ENCODE assay signal across 13 mouse cellular contexts in the genomic region with DNA sequence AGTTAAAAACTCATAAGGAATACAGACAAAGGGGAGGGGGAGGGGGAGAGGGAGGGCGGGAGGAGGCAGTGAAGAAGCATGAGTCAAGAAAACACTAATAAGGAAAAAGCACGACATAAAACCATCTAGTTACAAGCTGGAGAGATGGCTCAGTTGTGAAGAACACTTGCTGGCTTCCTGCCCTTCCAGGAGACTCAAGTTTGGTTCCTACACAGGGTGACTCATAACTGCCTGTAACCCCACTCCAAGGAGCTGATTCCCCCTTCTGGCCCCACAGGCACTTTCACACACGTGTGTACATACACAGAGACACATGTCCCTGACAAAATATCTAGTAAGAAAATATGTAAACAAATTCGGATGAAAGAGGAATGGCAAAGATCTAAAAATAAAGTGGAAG.
"Had no signal": no experiment of that assay in that cellular context is flagged by ENCODE, and none has a peak within 500 bp of the region (broad histone marks: within the 10 kb centered on the region; RNA-seq: fewer than 3 reads in every experiment).

No protein-coding gene starts in this region.

- H3K4me3 ChIP-seq: layer of hippocampus, adult 2 months; left cerebral cortex, adult 2 months; limb, embryonic 15.5 days; liver, embryonic 12.5 days; midbrain, embryonic 15.5 days; neural tube, embryonic 12.5 days had no signal

- H3K27me3 ChIP-seq: limb, embryonic 15.5 days; liver, embryonic 12.5 days; midbrain, embryonic 15.5 days; neural tube, embryonic 12.5 days had no signal

- H3K27ac ChIP-seq: layer of hippocampus, adult 2 months; left cerebral cortex, adult 2 months; limb, embryonic 15.5 days; liver, embryonic 12.5 days; midbrain, embryonic 15.5 days; neural tube, embryonic 12.5 days; stomach, postnatal 0 days had no signal

- H3K9me3 ChIP-seq: limb, embryonic 15.5 days had no signal

- H3K4me1 ChIP-seq: limb, embryonic 15.5 days; liver, embryonic 12.5 days; midbrain, embryonic 15.5 days; neural tube, embryonic 12.5 days had no signal

- DNase-seq: kidney, adult 18-20 months; kidney, postnatal 10 days; kidney, postnatal 4 days; lung, embryonic 14.5 days; lung, postnatal 14 days; thymus, postnatal 4 days had no signal
